Mouse (Mus musculus) heart, embryonic 16.5 days (tissue): ENCODE results near the gene Ost4. TPM values are rescaled to one million over a fixed set of nuclear protein-coding genes. Genes with fewer than 3 reads are reported as not detected.
A peak's percentile ranks its signal among the peaks of the same experiment; 100 is the strongest.
"Not testable (repeated sequence)": the region's sequence is repeated elsewhere in the genome, so short reads cannot be mapped to it uniquely, and the experiment has no call there.

Experiments
- ATAC-seq: fragments of 200-750 bp; cut with Nextera tagmentation; replicated peaks from 2 replicates; pipeline ENCODE4 v1.8.0; 2017; ENCODE audit warnings: moderate number of reproducible peaks; ENCODE audit not compliant: insufficient read depth, low FRiP score; ENCODE audit errors: extremely low read depth
- H3K27ac ChIP-seq: fragments of 300-500 bp; sonication (generic); 2 replicates; pipeline ENCODE4 v1.5.1; 2014; ENCODE audit warnings: mild to moderate bottlenecking, low read length, control low read depth, moderate library complexity
- H3K27me3 ChIP-seq: fragments of 300-500 bp; sonication (generic); 2 replicates; pipeline ENCODE4 v1.6.1; 2014; ENCODE audit warnings: low read length, mixed read lengths; ENCODE audit not compliant: control insufficient read depth, insufficient read depth
- H3K36me3 ChIP-seq: fragments of 300-500 bp; sonication (generic); 2 replicates; pipeline ENCODE4 v1.6.1; 2014; ENCODE audit not compliant: control insufficient read depth, insufficient read depth
- H3K4me1 ChIP-seq: fragments of 300-500 bp; sonication (generic); 2 replicates; pipeline ENCODE4 v1.6.1; 2014; ENCODE audit warnings: low read length, mixed read lengths; ENCODE audit not compliant: control insufficient read depth, insufficient read depth
- H3K4me2 ChIP-seq: fragments of 300-500 bp; sonication (generic); 2 replicates; pipeline ENCODE4 v1.6.1; 2014; ENCODE audit warnings: low read depth, mild to moderate bottlenecking, control low read depth, low read length
- H3K4me3 ChIP-seq: fragments of 300-500 bp; sonication (generic); 2 replicates; pipeline ENCODE4 v1.5.1; 2014; ENCODE audit warnings: mild to moderate bottlenecking, control low read depth, low read length
- H3K9ac ChIP-seq: fragments of 300-500 bp; sonication (generic); 2 replicates; pipeline ENCODE4 v1.6.1; 2014; ENCODE audit warnings: low read length, control low read depth
- H3K9me3 ChIP-seq: fragments of 300-500 bp; sonication (generic); replicated peaks from 2 replicates; pipeline ENCODE4 v1.6.1; 2016; ENCODE audit warnings: low read length; ENCODE audit not compliant: control insufficient read depth
- WGBS: fragments of 180-500 bp; shearing (Covaris S2); extraction: QIAGEN DNeasy Blood & Tissue Kit; methylation state at CpG from one replicate; pipeline ENCODE4 v1.1.7; 2014; 5-methylcytosine and 5-hydroxymethylcytosine counted together
- polyA plus RNA-seq: library from polyadenylated mRNA; unstranded; fragments of >200 nt; fragmentation: Nextera tagmentation; extraction: Ambion mirVana; gene quantifications from 2 replicates; pipeline ENCODE4 v1.2.1, GENCODE M21; 2015

Ost4 gene
- polyA plus RNA-seq, 1 experiment from 2014 or later, result 349 TPM

GRCm38 (mm10) chr5:30890375-30890774, 17.2 kb downstream of the Ost4 start:
- peaks cover 16% of the 10 kb centered on the region for H3K4me1 ChIP-seq
- no peak overlapping the region for H3K4me3 ChIP-seq
- H3K9ac ChIP-seq, result no peak overlapping the region
- peak overlapping the region; percentile 84 for H3K4me2 ChIP-seq
- no peak for ATAC-seq
- no peaks in the 10 kb centered on the region for H3K9me3 ChIP-seq
- H3K27ac ChIP-seq, result no peak overlapping the region
- no peaks in the 10 kb centered on the region for H3K27me3 ChIP-seq
- peaks cover 34% of the 10 kb centered on the region for H3K36me3 ChIP-seq
- 80% methylated on average over 7 of the region's 7 CpGs for WGBS

GRCm38 (mm10) chr5:30889088-30889754, 18.4 kb downstream of the Ost4 start:
- under 1% methylated on average over 29 of the region's 42 CpGs for WGBS
- peaks cover 16% of the 10 kb centered on the region for H3K4me1 ChIP-seq
- peak; percentile 20 for ATAC-seq
- peak overlapping the region; percentile 86 for H3K4me3 ChIP-seq
- H3K9ac ChIP-seq, result peak overlapping the region; percentile 91
- H3K4me2 ChIP-seq, result peak overlapping the region; percentile 84
- H3K9me3 ChIP-seq, result no peaks in the 10 kb centered on the region
- no peaks in the 10 kb centered on the region for H3K27me3 ChIP-seq
- H3K27ac ChIP-seq, result peak overlapping the region; percentile 91
- H3K36me3 ChIP-seq, result peaks cover 30% of the 10 kb centered on the region

GRCm38 (mm10) chr5:30888337-30889087, 19.1 kb downstream of the Ost4 start, which contains the start of gene Agbl5:
TSS of gene Agbl5 (plus strand) at chr5:30888694.
- under 1% methylated on average over 41 of the region's 42 CpGs for WGBS
- peak within 1 kb of the TSS; percentile 84 for H3K4me2 ChIP-seq
- peak; percentile 88 for ATAC-seq
- peak within 1 kb of the TSS; percentile 86 for H3K4me3 ChIP-seq
- H3K27me3 ChIP-seq, result no peaks in the 10 kb centered on the region
- peak within 1 kb of the TSS; percentile 91 for H3K9ac ChIP-seq
- H3K27ac ChIP-seq, result peak within 1 kb of the TSS; percentile 91
- no peaks in the 10 kb centered on the region for H3K9me3 ChIP-seq
- peaks cover 25% of the 10 kb centered on the region for H3K36me3 ChIP-seq
- peaks cover 16% of the 10 kb centered on the region for H3K4me1 ChIP-seq

GRCm38 (mm10) chr5:30887858-30888336, 19.7 kb downstream of the Ost4 start:
- ATAC-seq, result peak; percentile 88
- Histone ChIP-seq H3K4me2 (peak overlapping the region; percentile 84), H3K9ac (peak overlapping the region; percentile 88), H3K27me3 (no peaks in the 10 kb centered on the region), H3K4me1 (peaks cover 16% of the 10 kb centered on the region), H3K9me3 (no peaks in the 10 kb centered on the region), H3K36me3 (peaks cover 19% of the 10 kb centered on the region), H3K27ac (peak overlapping the region; percentile 91), H3K4me3 (peak overlapping the region; percentile 86)
- 0% methylated on average over 28 of the region's 28 CpGs for WGBS

- H3K27me3 ChIP-seq, result no peaks in the 10 kb centered on the region
- peak overlapping the region; percentile 91 for H3K27ac ChIP-seq
- no peaks in the 10 kb centered on the region for H3K9me3 ChIP-seq
- ATAC-seq, result peak; percentile 29
- peak overlapping the region; percentile 88 for H3K9ac ChIP-seq
- WGBS, result under 1% methylated on average over 19 of the region's 19 CpGs
- peaks cover 16% of the 10 kb centered on the region for H3K4me1 ChIP-seq
- H3K4me2 ChIP-seq, result peak overlapping the region; percentile 84
- peak overlapping the region; percentile 86 for H3K4me3 ChIP-seq
- peaks cover 14% of the 10 kb centered on the region for H3K36me3 ChIP-seq
Measured at GRCm38 (mm10) chr5:30887331-30887761, 20.2 kb downstream of the Ost4 start.

- ATAC-seq, result no peak
Measured at GRCm38 (mm10) chr5:30886731-30887130, 20.9 kb downstream of the Ost4 start.

GRCm38 (mm10) chr5:30886209-30886608, 21.4 kb downstream of the Ost4 start:
- no peak for ATAC-seq
- Histone ChIP-seq H3K27ac (no peak overlapping the region), H3K27me3 (no peaks in the 10 kb centered on the region), H3K4me1 (peaks cover 16% of the 10 kb centered on the region), H3K36me3 (peaks cover 2% of the 10 kb centered on the region; the same call in 1 of the 2 replicates), H3K4me2 (peak overlapping the region; percentile 84; the same call in 1 of the 2 replicates), H3K9me3 (no peaks in the 10 kb centered on the region), H3K9ac (no peak overlapping the region), H3K4me3 (no peak overlapping the region)
- WGBS, result 36% methylated on average over 4 of the region's 4 CpGs

More at GRCm38 (mm10) chr5:30886731-30887130, 20.9 kb downstream of the Ost4 start:
- WGBS, result 31% methylated on average over 5 of the region's 5 CpGs
- H3K9me3 ChIP-seq, result no peaks in the 10 kb centered on the region
- peak overlapping the region; percentile 91 for H3K27ac ChIP-seq
- peaks cover 16% of the 10 kb centered on the region for H3K4me1 ChIP-seq
- H3K27me3 ChIP-seq, result no peaks in the 10 kb centered on the region
- H3K4me3 ChIP-seq, result peak overlapping the region; percentile 86
- H3K4me2 ChIP-seq, result peak overlapping the region; percentile 84
- peak overlapping the region; percentile 88 for H3K9ac ChIP-seq
- peaks cover 8% of the 10 kb centered on the region for H3K36me3 ChIP-seq

- not testable (repeated sequence) for H3K4me2 ChIP-seq, H3K4me3 ChIP-seq, ATAC-seq, H3K9ac ChIP-seq, H3K4me1 ChIP-seq, H3K27me3 ChIP-seq, H3K27ac ChIP-seq, H3K9me3 ChIP-seq, H3K36me3 ChIP-seq
- whole genome bisulfite sequencing, result 72% methylated on average over 4 of the region's 4 CpGs
Measured at GRCm38 (mm10) chr5:30881839-30882238, 25.7 kb downstream of the Ost4 start.
